Mouse (Mus musculus) liver, postnatal 0 days (tissue): ENCODE measurements at regions not wholly inside any gene's neighbourhood (a gene's known extent, or its start where the extent isn't known, plus 50 kb on each side); places are given as distances from the start of the nearest gene placed in this dataset.

Source experiments
- ATAC-seq: fragments of 200-750 bp; cut with Nextera tagmentation; 2 replicates; pipeline ENCODE4 v1.8.0; 2017; ENCODE audit warnings: mild to moderate bottlenecking, moderate library complexity
- DNase-seq: peaks from one replicate; pipeline ENCODE4 v3.0.0-alpha.2; 2016
- H3K27ac ChIP-seq: fragments of 300-500 bp; sonication (generic); 2 replicates; pipeline ENCODE4 v1.5.1; 2014; ENCODE audit warnings: antibody characterized with exemption, moderate library complexity, mild to moderate bottlenecking, low read depth
- H3K27me3 ChIP-seq: fragments of 300-500 bp; sonication (generic); 2 replicates; pipeline ENCODE4 v1.6.1; 2014; ENCODE audit warnings: low read length, control low read depth, mixed read lengths; ENCODE audit not compliant: insufficient read depth
- H3K36me3 ChIP-seq: fragments of 300-500 bp; sonication (generic); replicated peaks from 2 replicates; pipeline ENCODE4 v1.6.1; 2014; ENCODE audit warnings: mild to moderate bottlenecking, control low read depth, low read length, moderate library complexity, mixed read lengths; ENCODE audit not compliant: insufficient read depth
- H3K4me1 ChIP-seq: fragments of 300-500 bp; sonication (generic); 2 replicates; pipeline ENCODE4 v1.6.1; 2014; ENCODE audit warnings: antibody characterized with exemption, mild to moderate bottlenecking, control low read depth; ENCODE audit not compliant: insufficient read depth
- H3K4me2 ChIP-seq: fragments of 300-500 bp; sonication (generic); 2 replicates; pipeline ENCODE4 v1.6.1; 2014; ENCODE audit warnings: low read depth, mild to moderate bottlenecking, low read length, moderate library complexity, mixed read lengths
- H3K4me3 ChIP-seq: fragments of 300-500 bp; sonication (generic); 2 replicates; pipeline ENCODE4 v1.5.1; 2014; ENCODE audit warnings: low read depth, low read length
- H3K9ac ChIP-seq: fragments of 300-500 bp; sonication (generic); replicated peaks from 2 replicates; pipeline ENCODE4 v1.6.1; 2014; ENCODE audit warnings: mild to moderate bottlenecking, moderate library complexity
- H3K9me3 ChIP-seq: fragments of 300-500 bp; sonication (generic); 2 replicates; pipeline ENCODE4 v1.6.1; 2016; ENCODE audit warnings: mild to moderate bottlenecking, control low read depth, low read length, mixed read lengths
- CTCF ChIP-seq: sonication (generic); IDR thresholded peaks from 2 replicates; pipeline ENCODE4 v1.5.1; 2016; ENCODE audit warnings: antibody characterized with exemption, low read depth
- EP300 ChIP-seq: IDR thresholded peaks from 2 replicates; pipeline ENCODE4 v1.6.1; 2016; ENCODE audit warnings: antibody characterized with exemption, low read depth, mild to moderate bottlenecking
- WGBS: fragments of 180-500 bp; shearing (Covaris S2); extraction: QIAGEN DNeasy Blood & Tissue Kit; methylation state at CpG from one replicate; pipeline ENCODE4 v1.1.7; 2014; ENCODE audit not compliant: insufficient replicate concordance; 5-methylcytosine and 5-hydroxymethylcytosine counted together

- 33% methylated on average over 2 of the region's 2 CpGs for WGBS
Observed at GRCm38 (mm10) chr15:49555793-49556192, 4328.9 kb upstream of the Gm7489 start.

GRCm38 (mm10) chr15:49560401-49560800 lies 4324.3 kb upstream of the Gm7489 start:
- Histone ChIP-seq H3K36me3 (no peaks in the 10 kb centered on the region), H3K4me2 (no peak overlapping the region), H3K9ac (no peak overlapping the region), H3K27ac (no peak overlapping the region), H3K4me3 (no peak overlapping the region), H3K9me3 (no peaks in the 10 kb centered on the region), H3K27me3 (no peaks in the 10 kb centered on the region), H3K4me1 (no peaks in the 10 kb centered on the region)
- DNase-seq, result no peak
- WGBS, result 35% methylated on average over 1 of the region's 1 CpGs
- ATAC-seq, result no peak
- TF ChIP-seq CTCF (no peak), EP300 (no peak)

More at GRCm38 (mm10) chr15:49555793-49556192, 4328.9 kb upstream of the Gm7489 start:
- H3K36me3 ChIP-seq, result no peaks in the 10 kb centered on the region
- H3K4me1 ChIP-seq, result no peaks in the 10 kb centered on the region
- no peak overlapping the region for H3K27ac ChIP-seq
- no peaks in the 10 kb centered on the region for H3K9me3 ChIP-seq
- no peaks in the 10 kb centered on the region for H3K27me3 ChIP-seq
- H3K9ac ChIP-seq, result no peak overlapping the region
- TF ChIP-seq CTCF, result peak; percentile 36
- no peak for TF ChIP-seq EP300
- H3K4me3 ChIP-seq, result no peak overlapping the region
- DNase-seq, result no peak
- no peak for ATAC-seq
- H3K4me2 ChIP-seq, result no peak overlapping the region

- no peak for ATAC-seq
- H3K4me1 ChIP-seq, result no peaks in the 10 kb centered on the region
- H3K36me3 ChIP-seq, result no peaks in the 10 kb centered on the region
- DNase-seq, result no peak
- TF ChIP-seq CTCF (no peak), EP300 (no peak)
- no peak overlapping the region for H3K4me2 ChIP-seq
- H3K4me3 ChIP-seq, result no peak overlapping the region
- H3K27me3 ChIP-seq, result no peaks in the 10 kb centered on the region
- no peak overlapping the region for H3K9ac ChIP-seq
- H3K9me3 ChIP-seq, result no peaks in the 10 kb centered on the region
- H3K27ac ChIP-seq, result no peak overlapping the region
Observed at GRCm38 (mm10) chr15:49588851-49589250, 4295.9 kb upstream of the Gm7489 start.

GRCm38 (mm10) chr15:49613865-49614264 lies 4270.8 kb upstream of the Gm7489 start:
- no peak for DNase-seq
- TF ChIP-seq EP300 (no peak), CTCF (no peak)
- ATAC-seq, result no peak
- 68% methylated on average over 4 of the region's 4 CpGs for WGBS
- H3K9ac ChIP-seq, result no peak overlapping the region
- H3K36me3 ChIP-seq, result no peaks in the 10 kb centered on the region
- H3K4me1 ChIP-seq, result no peaks in the 10 kb centered on the region
- H3K27ac ChIP-seq, result no peak overlapping the region
- H3K27me3 ChIP-seq, result no peaks in the 10 kb centered on the region
- no peak overlapping the region for H3K4me2 ChIP-seq
- no peak overlapping the region for H3K4me3 ChIP-seq
- H3K9me3 ChIP-seq, result no peaks in the 10 kb centered on the region

GRCm38 (mm10) chr15:49647361-49647760 lies 4237.3 kb upstream of the Gm7489 start:
- Histone ChIP-seq H3K4me3 (no peak overlapping the region), H3K4me2 (no peak overlapping the region)

GRCm38 (mm10) chr15:49650549-49651180 lies 4234.0 kb upstream of the Gm7489 start:
- 51% methylated on average over 2 of the region's 2 CpGs for WGBS
- H3K27me3 ChIP-seq, result no peaks in the 10 kb centered on the region
- TF ChIP-seq EP300 (no peak), CTCF (no peak)
- H3K4me3 ChIP-seq, result no peak overlapping the region
- H3K36me3 ChIP-seq, result no peaks in the 10 kb centered on the region
- no peak overlapping the region for H3K27ac ChIP-seq
- no peaks in the 10 kb centered on the region for H3K4me1 ChIP-seq
- no peaks in the 10 kb centered on the region for H3K9me3 ChIP-seq
- H3K9ac ChIP-seq, result no peak overlapping the region
- DNase-seq, result no peak
- ATAC-seq, result no peak
- no peak overlapping the region for H3K4me2 ChIP-seq

More at GRCm38 (mm10) chr15:49647361-49647760, 4237.3 kb upstream of the Gm7489 start:
- ATAC-seq (no peak), DNase-seq (no peak)
- no peaks in the 10 kb centered on the region for H3K36me3 ChIP-seq
- TF ChIP-seq EP300, result no peak
- TF ChIP-seq CTCF, result no peak
- no peak overlapping the region for H3K27ac ChIP-seq
- H3K27me3 ChIP-seq, result no peaks in the 10 kb centered on the region
- no peaks in the 10 kb centered on the region for H3K9me3 ChIP-seq
- H3K9ac ChIP-seq, result no peak overlapping the region
- H3K4me1 ChIP-seq, result no peaks in the 10 kb centered on the region

- DNase-seq (no peak), ATAC-seq (no peak)
- 73% methylated on average over 2 of the region's 2 CpGs for WGBS
Observed at GRCm38 (mm10) chr15:49653728-49654127, 4231.0 kb upstream of the Gm7489 start.

More at GRCm38 (mm10) chr15:49653728-49654127, 4231.0 kb upstream of the Gm7489 start:
- no peak overlapping the region for H3K4me2 ChIP-seq
- H3K27me3 ChIP-seq, result no peaks in the 10 kb centered on the region
- H3K27ac ChIP-seq, result no peak overlapping the region
- H3K4me3 ChIP-seq, result no peak overlapping the region
- no peaks in the 10 kb centered on the region for H3K36me3 ChIP-seq
- TF ChIP-seq EP300, result no peak
- no peak for TF ChIP-seq CTCF
- H3K9me3 ChIP-seq, result no peaks in the 10 kb centered on the region
- H3K9ac ChIP-seq, result no peak overlapping the region
- no peaks in the 10 kb centered on the region for H3K4me1 ChIP-seq
